Mouse (Mus musculus): Measurements from ENCODE around the gene Btbd35f7.
"Not testable (repeated sequence)": the region's sequence is repeated elsewhere in the genome, so short reads cannot be mapped to it uniquely, and the experiment has no call there.

Btbd35f7 gene

GRCm38 (mm10) chrX:5668767-5669166 is at the start of gene Btbd35f7:
TSS of gene Btbd35f7 (plus strand) at chrX:5669067.
- DNase-seq (ENCODE audit: low spot score in 2 of 2), result not testable (repeated sequence)

Measured in spleen, postnatal 36 days (tissue).